Mouse (Mus musculus) heart, postnatal 36 days (tissue): Measurements from ENCODE around the gene Pprc1. TPM values are rescaled to one million over a fixed set of nuclear protein-coding genes. Genes with fewer than 3 reads are reported as not detected.

Experiments
- DNase-seq, 2 experiments: peaks; one replicate each; pipeline ENCODE4 v3.0.0; 2021 to 2022
- intact Hi-C: fragments of 180-260 bp; cut with DNase I; formaldehyde crosslinking; loops from one replicate; pipeline ENCODE4 v1.15.1; 2025
- total RNA-seq, 2 experiments: library from RNA; stranded (reverse); gene quantifications; 2 replicates each; pipeline ENCODE4 v1.2.3; 2021

Pprc1 gene
- total RNA-seq, 2 experiments from 2014 or later, result 16.1 to 16.4 TPM

GRCm38 (mm10) chr19:46103437-46104186 lies 58.9 kb downstream of the Pprc1 start:
- intact Hi-C loops, result no loop called here
- no peak for DNase-seq

GRCm38 (mm10) chr19:46104187-46104557 lies 59.5 kb downstream of the Pprc1 start:
- DNase-seq, result no peak
- intact Hi-C loops, result no loop called here

GRCm38 (mm10) chr19:46110214-46110613 lies 65.5 kb downstream of the Pprc1 start:
- DNase-seq, result no peak
- intact Hi-C loops, result no loop called here

DNA sequence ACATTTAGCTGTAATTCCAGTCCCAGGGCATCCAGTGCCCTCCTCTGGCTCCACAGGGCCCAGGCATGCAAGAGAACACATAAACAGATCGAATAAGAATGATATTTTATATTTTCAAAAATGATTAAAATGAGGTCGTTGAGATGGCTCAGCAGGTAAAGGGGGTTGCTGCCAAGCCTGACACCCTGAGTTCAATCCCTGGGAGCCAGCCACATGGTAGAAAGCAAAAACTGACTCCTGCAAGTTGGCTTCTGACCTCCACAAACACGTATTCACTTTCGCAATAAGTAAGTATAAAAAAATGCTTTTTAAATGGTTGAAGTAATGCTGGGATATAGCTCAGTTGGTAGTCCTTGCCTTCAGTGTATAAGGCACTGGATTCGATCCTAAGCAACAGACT lies 66.1 kb downstream of the Pprc1 start:
- no peak for DNase-seq
- intact Hi-C loops, result no loop called here

DNA sequence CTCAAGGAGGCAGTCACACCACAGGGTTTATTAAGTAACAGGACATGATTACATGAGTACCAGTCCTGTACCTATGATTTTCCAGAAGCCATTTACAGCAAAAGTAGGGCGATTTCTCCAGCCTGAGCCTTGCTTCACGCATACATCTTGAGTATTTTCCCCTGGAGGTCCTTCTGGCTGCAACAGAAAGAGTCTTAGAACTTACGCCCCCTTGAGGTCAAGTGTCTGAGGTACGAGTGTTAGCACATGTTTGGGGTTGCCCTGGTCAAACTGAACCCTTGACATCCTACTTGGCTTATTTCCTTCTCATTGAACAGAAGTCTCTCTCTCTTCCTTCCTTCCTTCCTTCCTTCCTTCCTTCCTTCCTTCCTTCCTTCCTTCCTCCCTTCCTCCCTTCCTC lies 69.9 kb downstream of the Pprc1 start:
- DNase-seq, result no peak
- intact Hi-C loops, result no loop called here

DNA sequence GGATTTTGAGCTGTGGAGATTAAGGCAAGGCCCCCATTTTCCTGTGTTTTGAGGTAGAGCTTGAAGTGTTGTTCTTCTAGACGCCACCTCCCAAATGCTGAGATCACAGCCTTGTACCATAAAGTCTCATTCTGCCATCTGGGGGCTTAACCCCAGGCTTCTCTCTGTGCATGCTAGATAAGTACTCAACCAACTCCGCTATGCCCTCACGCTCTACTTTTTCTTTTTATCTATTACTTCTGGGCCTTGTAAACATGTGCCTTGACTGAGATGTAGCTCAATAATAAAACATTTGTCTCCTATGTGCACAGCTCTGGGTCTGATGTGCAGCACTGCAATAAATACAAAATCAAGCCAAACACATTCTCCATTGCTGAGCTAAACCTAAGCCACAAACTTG lies 74.8 kb downstream of the Pprc1 start:
- no peak for DNase-seq
- intact Hi-C loops, result no loop called here

DNA sequence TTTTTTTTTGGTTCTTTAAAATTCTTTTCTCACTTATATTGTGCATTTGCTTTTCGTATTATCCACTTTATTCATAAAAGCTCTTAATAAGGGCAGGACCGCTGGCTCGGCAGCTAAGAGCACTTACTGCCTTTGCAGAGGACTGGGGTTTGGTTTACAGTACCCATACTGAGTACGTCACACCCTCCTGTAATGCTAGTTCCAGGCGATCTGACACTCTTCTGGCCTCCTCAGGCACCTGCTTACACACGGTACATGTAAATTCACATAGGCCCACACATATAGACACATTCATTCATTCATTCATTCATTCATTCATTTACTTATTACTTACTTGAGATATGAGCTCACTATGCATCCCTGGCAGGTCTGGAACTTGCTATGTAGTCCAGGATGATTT lies 76.2 kb downstream of the Pprc1 start:
- DNase-seq, result no peak
- intact Hi-C loops, result no loop called here

Other genes with a start within 250 kb of the Pprc1 start
- gene Kcnip2, start 228.8 kb upstream of the Pprc1 start, total RNA-seq, result 100 to 1,000 TPM; 204 to 236 TPM
- 10 to 100 TPM; 15.5 to 15.8 TPM for gene Armh3, start 46.4 kb upstream of the Pprc1 start, total RNA-seq
- 1 to 10 TPM; 6.1 to 6.3 TPM for gene Hps6, start 41.4 kb upstream of the Pprc1 start, total RNA-seq
- gene Ldb1, start 328 bp downstream of the Pprc1 start, total RNA-seq, result 10 to 100 TPM; 38.4 to 52.4 TPM
- gene Nolc1, start 31.0 kb downstream of the Pprc1 start, total RNA-seq, result 10 to 100 TPM; 14.4 to 19.8 TPM
- under 1 TPM in 1 of 2 experiments, not detected in 1; 0.69 TPM for gene Elovl3, start 87.0 kb downstream of the Pprc1 start, total RNA-seq
- gene Pitx3, start 103.4 kb downstream of the Pprc1 start, total RNA-seq, result under 1 TPM; 0.58 to 0.62 TPM
- 10 to 100 TPM; 43.2 to 50.4 TPM for gene Gbf1, start 107.6 kb downstream of the Pprc1 start, total RNA-seq